8 mouse cellular contexts compared by ENCODE assay signal in the genomic region with DNA sequence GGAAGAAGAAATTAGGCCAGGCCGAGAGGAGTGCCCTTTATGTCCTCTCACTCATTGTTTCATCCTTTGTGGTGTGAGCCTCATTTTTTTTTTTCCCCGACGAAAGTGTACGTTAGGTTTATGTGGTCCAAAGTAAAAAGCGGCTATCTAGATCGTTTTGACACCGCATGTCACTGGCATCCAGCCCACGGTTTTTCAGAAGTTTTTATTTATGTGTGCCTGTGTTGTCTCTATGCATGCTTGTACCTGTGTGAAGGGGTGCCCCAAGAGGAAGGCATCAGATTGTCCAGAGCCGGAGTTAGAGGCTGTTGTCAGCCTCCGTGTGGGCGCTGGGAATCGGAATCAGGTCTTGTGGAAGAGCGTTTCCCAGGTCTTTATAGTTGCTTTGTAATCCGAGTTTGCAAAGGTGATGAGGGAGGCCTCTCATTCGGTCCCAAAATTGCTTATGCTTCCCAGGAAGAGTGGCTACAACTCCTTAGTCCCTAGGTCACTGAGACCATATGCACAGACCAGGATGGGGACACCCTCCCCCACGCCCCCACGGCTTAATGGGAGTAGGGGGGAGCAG. TPM values are rescaled to one million over a fixed set of nuclear protein-coding genes. Genes with fewer than 3 reads are reported as not detected.
A peak's percentile ranks its signal among the peaks of the same experiment; 100 is the strongest.
DNase-seq lines count a peak whose midpoint lies in the region; ATAC-seq and TF ChIP-seq lines count a peak whose summit lies in the region.

No protein-coding gene starts in this region.

- TF ChIP-seq CTCF in ES-Bruce4 (IDR thresholded peaks at IDR 0.05; ENCODE audit: low read depth, low read length): no peak

- H3K4me2 ChIP-seq in embryonic facial prominence, embryonic 15.5 days (replicated peaks): peak overlapping the region; percentile 73
- peak overlapping the region; percentile 84 for H3K4me2 ChIP-seq in limb, embryonic 11.5 days (ENCODE audit: low read depth, severe bottlenecking)
- peak overlapping the region; percentile 93 for H3K4me2 ChIP-seq in neural tube, embryonic 14.5 days (ENCODE audit: low read depth, low read length)

- H3K27me3 ChIP-seq in heart, embryonic 10.5 days (ENCODE audit: insufficient read depth, poor library complexity, severe bottlenecking): no peaks in the 10 kb centered on the region
- no peaks in the 10 kb centered on the region; the same call in 1 of the 2 replicates for H3K27me3 ChIP-seq in ES-Bruce4 (ENCODE audit: control insufficient read depth, insufficient read depth, low read length, poor library complexity, severe bottlenecking)
- H3K27me3 ChIP-seq in embryonic facial prominence, embryonic 15.5 days: no peaks in the 10 kb centered on the region
- H3K27me3 ChIP-seq in limb, embryonic 11.5 days (ENCODE audit: control insufficient read depth, insufficient read depth, low read length): no peaks in the 10 kb centered on the region
- H3K27me3 ChIP-seq in neural tube, embryonic 14.5 days (ENCODE audit: control insufficient read depth, insufficient read depth, low read length): no peaks in the 10 kb centered on the region

- H3K4me1 ChIP-seq in heart, embryonic 10.5 days: peaks cover 9% of the 10 kb centered on the region
- H3K4me1 ChIP-seq in ES-Bruce4 (ENCODE audit: control insufficient read depth, insufficient read depth, low read length): peaks cover 3% of the 10 kb centered on the region
- peaks cover 10% of the 10 kb centered on the region for H3K4me1 ChIP-seq in embryonic facial prominence, embryonic 15.5 days
- H3K4me1 ChIP-seq in limb, embryonic 11.5 days (ENCODE audit: control insufficient read depth, insufficient read depth, low read length): peaks cover 3% of the 10 kb centered on the region; the same call in 1 of the 2 replicates
- H3K4me1 ChIP-seq in neural tube, embryonic 14.5 days (ENCODE audit: control insufficient read depth, insufficient read depth, low read length): peaks cover 14% of the 10 kb centered on the region

- no peak for DNase-seq in heart, embryonic 10.5 days (ENCODE audit: low spot score)
- DNase-seq in heart, postnatal 25 days (ENCODE audit: low spot score): no peak
- DNase-seq in limb, embryonic 11.5 days (ENCODE audit: low spot score): no peak
- DNase-seq in urinary bladder, adult 2 months (ENCODE audit: low spot score): no peak
- no peak for DNase-seq in layer of hippocampus, adult 18-20 months (ENCODE audit: low spot score in 2 of 2)

- peak overlapping the region; percentile 79 for H3K4me3 ChIP-seq in heart, embryonic 10.5 days
- H3K4me3 ChIP-seq in ES-Bruce4 (ENCODE audit: low read depth, low read length): peak overlapping the region; percentile 99
- peak overlapping the region; percentile 94 for H3K4me3 ChIP-seq in embryonic facial prominence, embryonic 15.5 days (replicated peaks)
- peak overlapping the region; percentile 67 for H3K4me3 ChIP-seq in limb, embryonic 11.5 days (ENCODE audit: low read depth, low read length)
- peak overlapping the region; percentile 85 for H3K4me3 ChIP-seq in neural tube, embryonic 14.5 days (ENCODE audit: low read depth, low read length)

- H3K36me3 ChIP-seq in heart, embryonic 10.5 days: peaks cover 21% of the 10 kb centered on the region
- peaks cover 37% of the 10 kb centered on the region for H3K36me3 ChIP-seq in ES-Bruce4 (ENCODE audit: control insufficient read depth, insufficient read depth, low read length, poor library complexity, severe bottlenecking)
- peaks cover 24% of the 10 kb centered on the region for H3K36me3 ChIP-seq in embryonic facial prominence, embryonic 15.5 days
- H3K36me3 ChIP-seq in limb, embryonic 11.5 days (ENCODE audit: control insufficient read depth, insufficient read depth, low read length): no peaks in the 10 kb centered on the region; the same call in 1 of the 2 replicates
- H3K36me3 ChIP-seq in neural tube, embryonic 14.5 days (ENCODE audit: control insufficient read depth, insufficient read depth, low read length): peaks cover 11% of the 10 kb centered on the region; the same call in 1 of the 2 replicates

- intact Hi-C loops in heart, postnatal 25 days (cut with DNase I): loop anchor here (10.0 kb wide), 1 partner anchor 931 kb away; the partner anchor contains the start of genes H2afj and Hist4h4

- no peak for TF ChIP-seq POLR2A in ES-Bruce4 (IDR thresholded peaks at IDR 0.05; ENCODE audit: insufficient read depth, low read length)

- peak overlapping the region; percentile 92 for H3K9ac ChIP-seq in ES-Bruce4 (ENCODE audit: low read depth, poor library complexity, severe bottlenecking)
- H3K9ac ChIP-seq in embryonic facial prominence, embryonic 15.5 days: peak overlapping the region; percentile 86
- H3K9ac ChIP-seq in limb, embryonic 11.5 days (ENCODE audit: low read length): peak overlapping the region; percentile 90
- H3K9ac ChIP-seq in neural tube, embryonic 14.5 days (replicated peaks; ENCODE audit: low read depth, low read length): peak overlapping the region; percentile 94

- no peaks in the 10 kb centered on the region for H3K9me3 ChIP-seq in heart, embryonic 10.5 days
- H3K9me3 ChIP-seq in ES-Bruce4 (replicated peaks; ENCODE audit: control insufficient read depth, insufficient read depth, low read length, poor library complexity, severe bottlenecking): no peaks in the 10 kb centered on the region
- H3K9me3 ChIP-seq in embryonic facial prominence, embryonic 15.5 days (replicated peaks): no peaks in the 10 kb centered on the region
- H3K9me3 ChIP-seq in limb, embryonic 11.5 days (ENCODE audit: control insufficient read depth, low read length): no peaks in the 10 kb centered on the region
- no peaks in the 10 kb centered on the region for H3K9me3 ChIP-seq in neural tube, embryonic 14.5 days (ENCODE audit: control insufficient read depth, low read length)

- ATAC-seq in embryonic facial prominence, embryonic 15.5 days (ENCODE audit: insufficient number of reproducible peaks, low FRiP score, low TSS enrichment, low read depth): no peak
- no peak for ATAC-seq in limb, embryonic 11.5 days (ENCODE audit: insufficient number of reproducible peaks, low FRiP score, low TSS enrichment, low read depth)
- no peak for ATAC-seq in neural tube, embryonic 14.5 days (ENCODE audit: low read depth)

- TF ChIP-seq EP300 in ES-Bruce4 (IDR thresholded peaks at IDR 0.05; ENCODE audit: insufficient read depth, low read depth, low read length): no peak

- H3K27ac ChIP-seq in heart, embryonic 10.5 days: peak overlapping the region; percentile 96
- no peak overlapping the region for H3K27ac ChIP-seq in ES-Bruce4 (ENCODE audit: insufficient read depth, low read length)
- peak overlapping the region; percentile 68; the same call in 1 of the 2 replicates for H3K27ac ChIP-seq in embryonic facial prominence, embryonic 15.5 days (replicated peaks)
- H3K27ac ChIP-seq in limb, embryonic 11.5 days (replicated peaks; ENCODE audit: low read depth, low read length): no peak overlapping the region
- peak overlapping the region; percentile 86 for H3K27ac ChIP-seq in neural tube, embryonic 14.5 days (ENCODE audit: low read depth, low read length)

- WGBS in heart, embryonic 10.5 days: 11% methylated on average over 17 of the region's 17 CpGs
- 8% methylated on average over 17 of the region's 17 CpGs for WGBS in embryonic facial prominence, embryonic 15.5 days
- 10% methylated on average over 17 of the region's 17 CpGs for WGBS in limb, embryonic 11.5 days
- WGBS in neural tube, embryonic 14.5 days: 6% methylated on average over 17 of the region's 17 CpGs

RNA-seq across cellular contexts. Expression of gene Strap, which starts 0.9 kb away (rescaled TPM):
- 154 and 170 TPM in 2 replicates for polyA plus RNA-seq in heart, embryonic 10.5 days (2016; fragmentation: Nextera tagmentation; extraction: Ambion mirVana)
- 10 to 100 TPM; 84.7 to 88.3 TPM for total RNA-seq in heart, postnatal 25 days (2021)
- 115 and 117 TPM in 2 replicates for polyA plus RNA-seq in ES-Bruce4 (2011; ENCODE audit: insufficient read depth, insufficient read length, low read depth, missing spikeins)
- polyA plus RNA-seq in embryonic facial prominence, embryonic 15.5 days (2015; fragmentation: Nextera tagmentation; extraction: Ambion mirVana): 136 and 137 TPM in 2 replicates
- polyA plus RNA-seq in limb, embryonic 11.5 days (2014; fragmentation: Nextera tagmentation; extraction: Ambion mirVana): 244 and 246 TPM in 2 replicates
- 172 and 190 TPM in 2 replicates for polyA plus RNA-seq in neural tube, embryonic 14.5 days (2014; fragmentation: Nextera tagmentation; extraction: Ambion mirVana)
- 47.0 and 50.1 TPM in 2 replicates for polyA plus RNA-seq in urinary bladder, adult 2 months (2012; rRNA removed)
- 100 to 1,000 TPM; 117 to 119 TPM for total RNA-seq in layer of hippocampus, adult 18-20 months (2021)

RNA-seq across cellular contexts. Expression of gene Dera, which starts 18.6 kb away (rescaled TPM):
- polyA plus RNA-seq in heart, embryonic 10.5 days (2016; fragmentation: Nextera tagmentation; extraction: Ambion mirVana): 76.1 and 79.9 TPM in 2 replicates
- total RNA-seq in heart, postnatal 25 days (2021): 1 to 10 TPM; 5.5 to 8.8 TPM
- 41.4 and 41.5 TPM in 2 replicates for polyA plus RNA-seq in ES-Bruce4 (2011; ENCODE audit: insufficient read depth, insufficient read length, low read depth, missing spikeins)
- polyA plus RNA-seq in embryonic facial prominence, embryonic 15.5 days (2015; fragmentation: Nextera tagmentation; extraction: Ambion mirVana): 44.4 TPM in 2 replicates
- polyA plus RNA-seq in limb, embryonic 11.5 days (2014; fragmentation: Nextera tagmentation; extraction: Ambion mirVana): 68.8 and 75.2 TPM in 2 replicates
- 9.4 and 9.8 TPM in 2 replicates for polyA plus RNA-seq in neural tube, embryonic 14.5 days (2014; fragmentation: Nextera tagmentation; extraction: Ambion mirVana)
- polyA plus RNA-seq in urinary bladder, adult 2 months (2012; rRNA removed): 12.7 and 14.2 TPM in 2 replicates
- total RNA-seq in layer of hippocampus, adult 18-20 months (2021): 1 to 10 TPM; 3.0 to 4.8 TPM

Comparison
In these comparisons a context has a peak if more than half of its experiments do, and no peak if none do; other contexts are left out.
1. H3K27ac ChIP-seq: peak in heart, embryonic 10.5 days (single experiment), embryonic facial prominence, embryonic 15.5 days (single experiment) and neural tube, embryonic 14.5 days (single experiment); none in ES-Bruce4 (single experiment) and limb, embryonic 11.5 days (single experiment).
2. Peak in every context shown above with its lines, with median percentiles within 50 percentile points of each other: H3K4me3 ChIP-seq, H3K9ac ChIP-seq and H3K4me2 ChIP-seq.